Mouse (Mus musculus) layer of hippocampus, postnatal 25 days (tissue): Measurements from ENCODE around the gene Dennd1c. TPM values are rescaled to one million over a fixed set of nuclear protein-coding genes. Genes with fewer than 3 reads are reported as not detected.
A peak's percentile ranks its signal among the peaks of the same experiment; 100 is the strongest.

Experiments used
- DNase-seq, 2 experiments: peaks; one replicate each; pipeline ENCODE4 v3.0.0; 2022; ENCODE audit warnings: mixed read lengths in 2 of 2, low spot score in 1 of 2; ENCODE audit errors: extremely low spot score in 1 of 2
- total RNA-seq, 2 experiments: library from RNA; stranded (reverse); gene quantifications; 2 replicates each; pipeline ENCODE4 v1.2.3; 2021

Gene Dennd1c
- total RNA-seq, 2 experiments from 2014 or later: 0.47 to 2.0 TPM

DNA sequence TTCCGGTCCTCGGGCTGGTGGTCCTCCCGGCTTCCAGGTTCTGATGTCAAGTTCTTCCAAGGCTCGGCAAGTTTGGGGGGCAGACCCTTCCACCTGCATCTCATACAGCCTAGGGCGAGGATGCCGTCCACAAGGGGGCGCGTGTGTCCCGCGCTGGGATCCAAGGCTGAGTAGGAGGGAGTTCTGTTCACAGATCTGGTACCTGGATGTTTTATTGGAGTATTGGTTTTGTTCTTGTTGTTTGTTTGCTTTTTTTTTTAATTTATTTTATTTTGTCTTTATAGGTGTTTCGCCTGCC, 18.3 kb upstream of the Dennd1c start:
- peak; percentile 87 to 96 for DNase-seq

DNA sequence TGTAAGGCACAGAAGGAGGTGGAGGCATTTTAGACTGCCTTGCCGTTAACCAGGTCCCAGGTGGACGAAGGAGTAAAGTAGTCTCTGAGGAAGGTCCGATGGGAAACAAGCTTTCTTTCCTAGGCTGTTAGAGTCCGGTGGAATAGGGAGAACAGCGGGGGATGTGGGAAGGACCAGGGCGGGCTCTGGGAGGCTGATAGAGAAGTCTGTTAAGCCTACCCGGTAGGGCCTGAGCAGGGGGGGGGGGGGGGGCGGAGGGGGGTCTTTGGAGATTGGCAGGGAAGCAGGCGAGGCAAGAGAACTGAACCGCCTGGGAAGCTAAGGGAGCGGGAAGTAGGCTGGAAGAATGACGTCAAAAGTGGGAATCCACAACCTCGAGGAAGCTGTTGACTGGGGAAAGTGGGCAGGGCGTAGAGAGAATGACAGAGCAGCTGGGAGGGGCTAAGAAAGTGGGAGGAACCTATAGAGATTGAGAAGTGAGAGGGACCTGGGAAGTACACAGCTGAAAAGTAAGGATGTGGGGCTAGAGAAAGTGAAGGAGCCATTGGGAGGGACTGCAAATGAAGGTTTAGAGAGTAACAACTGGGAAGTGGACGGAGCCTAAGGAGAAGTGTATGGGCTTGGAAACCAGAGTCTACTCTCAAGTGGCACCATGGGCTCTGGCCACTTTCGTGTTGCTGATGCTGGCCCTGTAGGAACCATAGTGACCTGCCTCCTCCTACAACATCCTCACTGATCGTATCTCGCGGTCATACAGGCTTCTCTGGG, 17.7 kb upstream of the Dennd1c start:
- no peak for DNase-seq

DNA sequence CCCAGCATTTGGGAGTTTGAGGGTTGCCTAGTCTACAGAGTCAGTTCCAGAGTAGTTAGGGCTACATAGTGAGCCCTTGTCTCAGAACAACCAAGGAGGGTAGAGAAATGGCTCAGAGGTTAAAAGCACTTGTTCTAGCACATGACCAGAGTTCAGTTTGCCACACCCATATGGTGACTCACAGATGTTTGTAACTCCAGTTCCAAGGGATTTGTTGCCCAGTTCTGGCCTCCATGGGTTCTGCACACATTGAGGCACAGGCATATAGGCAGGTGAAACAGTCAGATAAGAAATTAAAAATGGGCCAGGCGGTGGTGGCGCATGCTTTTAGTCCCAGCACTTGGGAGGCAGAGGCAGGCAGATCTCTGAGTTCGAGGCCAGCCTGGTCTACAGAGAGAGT, 15.9 kb upstream of the Dennd1c start:
- no peak for DNase-seq

DNA sequence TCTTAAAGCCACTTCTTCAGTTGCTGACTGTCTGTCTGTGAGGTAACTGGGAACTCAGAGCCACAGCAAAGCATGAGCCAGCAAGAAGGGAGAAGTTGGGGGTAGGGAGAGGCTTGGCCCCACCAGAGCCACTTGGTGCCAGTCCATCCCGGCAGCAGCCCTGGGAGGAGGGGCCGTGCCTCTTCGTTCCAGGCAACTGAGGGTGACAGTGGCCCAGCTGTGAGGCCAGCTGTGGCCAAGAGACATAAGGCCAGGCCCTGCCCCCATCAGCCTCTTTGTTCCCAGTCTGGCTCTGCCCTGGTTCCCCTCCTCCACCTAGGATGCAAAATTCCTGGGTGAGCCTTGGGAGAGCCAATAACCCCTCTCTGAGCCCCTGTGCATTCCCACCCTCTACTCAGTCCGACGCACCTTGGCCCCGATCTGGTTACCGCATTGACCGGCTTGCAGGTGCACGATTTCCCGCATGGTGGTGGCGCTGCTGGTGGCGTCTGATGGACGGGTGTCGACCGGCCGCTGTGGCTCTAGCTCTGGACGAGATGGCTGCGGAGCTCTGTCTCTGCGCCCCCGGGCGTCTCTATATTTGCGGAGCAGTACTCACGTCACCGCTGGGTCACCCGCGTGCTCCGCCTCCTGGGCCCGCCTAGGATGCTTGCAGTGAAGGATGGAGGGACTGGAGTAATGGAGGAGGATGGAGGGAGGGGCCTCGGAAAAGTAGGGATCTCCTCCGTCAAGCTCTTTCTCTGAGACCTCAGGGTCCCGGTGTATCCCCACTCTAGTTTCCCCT, 8.9 kb upstream of the Dennd1c start, which contains the start of gene Tubb4a:
Gene Tubb4a, minus strand, starts transcription at position 734 of the 784 bp plus-strand sequence.
- DNase-seq: peak; percentile 80

DNA sequence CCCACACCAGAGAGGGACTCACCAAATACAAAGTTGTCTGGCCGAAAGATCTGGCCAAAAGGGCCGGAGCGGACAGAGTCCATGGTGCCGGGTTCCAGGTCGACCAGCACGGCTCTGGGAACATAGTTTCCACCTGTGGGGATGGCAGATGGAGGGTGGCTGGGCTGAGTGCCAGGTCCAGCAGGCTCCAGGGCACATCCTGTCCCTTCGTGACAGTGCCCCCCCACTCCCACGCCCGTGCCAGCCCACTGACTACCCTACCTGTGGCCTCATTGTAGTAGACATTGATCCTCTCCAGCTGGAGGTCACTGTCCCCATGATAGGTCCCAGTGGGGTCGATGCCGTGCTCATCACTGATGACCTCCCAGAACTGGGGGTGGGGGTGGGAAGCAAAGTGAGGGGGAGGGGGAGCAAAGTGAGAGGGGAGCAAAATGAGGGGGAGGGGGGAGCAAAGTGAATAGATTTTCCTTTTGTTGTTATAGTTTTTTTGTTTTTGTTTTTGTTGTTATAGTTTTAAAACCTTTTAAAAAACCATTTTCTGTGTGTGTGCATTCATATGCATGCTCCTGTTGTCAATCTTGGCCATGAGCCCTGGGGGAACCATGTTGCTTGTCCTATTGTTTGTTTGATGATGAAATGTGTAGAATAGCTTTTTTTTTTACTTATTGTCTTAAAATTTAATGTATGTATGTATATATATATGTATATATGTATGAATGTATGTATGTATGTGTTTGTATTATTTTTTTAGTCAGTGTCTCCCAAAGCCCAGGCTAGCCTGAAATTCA, 7.8 kb upstream of the Dennd1c start:
- DNase-seq: no peak

DNA sequence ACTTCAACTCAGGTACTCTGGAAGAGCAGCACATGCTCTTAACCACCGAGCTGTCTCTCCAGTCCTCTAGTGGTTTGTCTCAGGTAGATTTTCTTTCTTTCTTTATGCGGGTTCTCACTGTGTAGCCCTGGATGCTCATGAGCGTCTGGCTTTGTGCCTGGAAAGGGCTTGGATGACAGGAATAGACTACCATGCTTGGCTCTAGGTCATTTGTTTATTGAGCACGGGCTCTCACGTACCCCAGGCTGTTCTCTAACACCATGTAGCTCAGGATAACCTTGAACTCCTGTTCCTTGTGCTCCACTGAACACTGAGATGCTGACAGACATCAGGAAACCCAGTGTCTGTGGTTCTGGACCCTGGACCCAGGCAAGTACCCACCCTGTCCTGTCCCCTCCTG, 4.2 kb upstream of the Dennd1c start:
- no peak for DNase-seq

DNA sequence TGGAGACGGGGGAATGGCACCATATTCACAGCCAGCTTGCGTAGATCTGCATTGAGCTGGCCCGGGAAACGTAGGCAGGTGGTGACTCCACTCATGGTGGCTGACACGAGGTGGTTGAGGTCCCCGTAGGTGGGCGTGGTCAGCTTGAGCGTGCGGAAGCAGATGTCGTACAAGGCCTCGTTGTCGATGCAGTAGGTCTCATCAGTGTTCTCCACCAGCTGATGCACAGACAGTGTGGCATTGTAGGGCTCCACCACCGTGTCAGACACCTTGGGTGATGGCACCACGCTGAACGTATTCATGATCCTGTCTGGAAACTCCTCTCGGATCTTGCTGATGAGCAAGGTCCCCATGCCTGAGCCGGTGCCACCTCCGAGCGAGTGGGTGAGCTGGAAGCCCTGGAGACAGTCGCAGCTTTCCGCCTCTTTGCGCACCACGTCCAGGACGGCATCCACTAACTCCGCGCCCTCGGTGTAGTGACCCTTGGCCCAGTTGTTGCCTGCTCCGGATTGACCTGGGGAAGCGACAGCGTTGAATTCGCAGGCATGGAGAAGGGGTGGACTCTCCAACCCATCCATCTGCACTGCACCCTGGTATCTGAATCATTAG, 3.0 kb upstream of the Dennd1c start:
- no peak for DNase-seq

DNA sequence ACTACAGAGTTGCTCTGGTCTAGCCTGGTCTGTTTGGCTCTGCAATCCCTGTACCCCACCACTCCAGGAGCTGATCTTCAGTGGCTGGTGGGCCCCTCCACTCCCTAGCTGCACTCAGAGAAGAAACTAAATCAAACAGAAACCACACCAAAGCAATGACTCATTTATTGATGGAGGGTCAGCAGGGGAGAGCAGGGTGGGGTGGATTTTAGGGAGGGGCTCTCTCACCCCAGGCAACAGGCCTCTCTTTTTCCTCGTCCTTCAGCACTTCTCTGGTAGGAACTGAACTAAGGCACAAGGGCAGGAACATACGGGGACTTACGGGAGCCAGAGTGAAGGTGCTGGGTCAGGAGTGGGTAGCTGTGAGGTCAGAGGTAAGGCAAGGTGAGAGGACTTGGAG, 1.6 kb upstream of the Dennd1c start:
- DNase-seq: no peak

DNA sequence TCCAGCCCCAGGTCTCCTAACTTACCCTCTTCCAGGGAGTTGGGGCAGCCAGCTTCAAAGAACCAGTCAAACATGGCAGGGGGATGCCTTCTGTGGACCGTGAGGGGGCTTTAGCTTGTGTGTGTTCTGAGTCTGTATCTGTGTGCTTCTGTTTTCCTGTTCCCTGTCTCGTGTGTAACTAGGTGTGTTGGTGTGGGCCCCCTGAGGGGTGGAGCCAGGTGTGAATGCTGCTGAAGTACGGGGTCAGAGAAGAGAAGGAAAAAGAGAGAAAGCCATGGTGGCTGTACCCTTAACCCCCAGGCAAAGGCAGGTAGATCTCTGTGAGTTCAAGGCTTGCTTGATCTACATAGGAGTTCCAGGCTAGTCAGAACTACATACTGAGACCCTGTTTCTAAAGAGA, 1.4 kb downstream of the Dennd1c start:
- no peak for DNase-seq

DNA sequence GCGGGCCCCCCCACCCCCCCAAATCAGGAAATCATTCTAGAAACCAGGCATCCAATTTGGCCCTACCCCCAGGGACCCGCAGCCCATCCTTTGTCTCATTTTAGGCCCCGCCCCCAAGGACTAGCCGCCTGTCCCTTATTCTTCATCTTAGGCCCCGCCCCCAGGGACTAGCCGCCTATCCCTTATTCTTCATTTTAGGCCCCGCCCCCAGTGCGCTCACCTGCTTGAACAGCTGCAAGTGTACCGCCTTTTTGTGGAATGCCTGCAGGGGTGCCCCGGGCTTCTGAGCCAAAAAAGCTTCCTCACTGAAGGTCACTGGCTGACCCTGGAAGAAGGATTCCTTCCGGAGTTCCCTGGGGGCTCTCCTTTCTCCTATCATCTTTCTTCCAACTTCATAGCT, 7.6 kb downstream of the Dennd1c start:
- DNase-seq: no peak

DNA sequence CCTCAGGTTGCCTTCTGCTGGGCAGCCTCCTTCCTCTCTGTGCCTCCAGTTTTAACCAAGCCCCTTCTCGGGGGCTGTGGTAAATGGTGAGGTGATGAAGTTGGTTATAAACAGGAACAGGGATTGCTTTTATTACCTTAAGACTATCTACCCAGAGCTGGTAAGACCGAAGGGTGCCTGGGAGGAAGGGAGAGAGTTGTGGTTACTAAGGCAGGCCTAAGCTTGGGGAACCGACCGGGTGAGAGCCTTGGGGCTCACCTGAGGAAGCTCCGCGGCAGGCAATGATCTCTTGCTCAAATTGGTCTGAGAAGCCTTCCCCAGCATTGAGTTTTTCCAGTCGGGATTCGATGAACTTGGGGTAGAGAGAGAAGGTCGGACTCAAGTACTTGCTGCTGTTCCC, 8.0 kb downstream of the Dennd1c start:
- no peak for DNase-seq

DNA sequence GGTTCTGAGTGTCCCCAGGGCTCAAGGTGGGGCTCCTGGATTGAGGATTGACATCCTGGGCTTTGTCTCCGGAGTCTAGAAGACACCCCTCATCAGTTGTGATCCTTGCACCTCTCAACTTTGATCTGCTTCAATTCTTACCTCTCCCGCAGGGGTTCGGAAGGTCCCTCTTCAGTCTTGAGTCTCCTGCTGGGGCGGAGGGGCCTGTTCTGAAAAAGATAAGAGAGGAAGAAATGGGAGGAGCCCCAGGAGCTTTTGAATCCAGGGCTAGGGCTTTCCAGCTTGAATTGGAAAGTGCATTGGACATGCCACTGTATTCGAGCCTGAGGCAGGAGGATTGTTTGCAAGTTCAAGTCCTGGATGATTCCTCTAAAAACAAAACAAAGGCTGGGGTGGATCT, 11.4 kb downstream of the Dennd1c start:
- DNase-seq: no peak

DNA sequence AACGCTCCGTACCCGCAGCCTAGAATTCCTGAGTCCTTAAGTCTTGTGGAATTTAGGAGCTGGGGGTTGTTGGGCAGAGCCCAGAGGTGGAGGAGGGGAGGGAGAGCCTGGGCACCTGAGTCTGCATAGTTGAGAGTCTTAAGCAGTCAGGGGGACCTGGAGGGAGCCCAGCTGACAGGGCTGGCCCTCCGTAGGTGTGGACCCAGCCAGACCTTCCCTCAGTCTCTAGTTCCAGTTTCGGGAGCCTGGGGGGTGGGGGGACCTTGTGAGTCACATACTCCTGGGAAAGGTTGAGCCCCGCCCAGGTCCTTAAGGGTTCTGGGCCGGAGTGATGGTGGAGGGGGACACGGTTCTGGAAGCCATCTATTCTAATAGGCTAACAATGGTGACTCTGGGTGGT, 15.3 kb downstream of the Dennd1c start:
- no peak for DNase-seq

DNA sequence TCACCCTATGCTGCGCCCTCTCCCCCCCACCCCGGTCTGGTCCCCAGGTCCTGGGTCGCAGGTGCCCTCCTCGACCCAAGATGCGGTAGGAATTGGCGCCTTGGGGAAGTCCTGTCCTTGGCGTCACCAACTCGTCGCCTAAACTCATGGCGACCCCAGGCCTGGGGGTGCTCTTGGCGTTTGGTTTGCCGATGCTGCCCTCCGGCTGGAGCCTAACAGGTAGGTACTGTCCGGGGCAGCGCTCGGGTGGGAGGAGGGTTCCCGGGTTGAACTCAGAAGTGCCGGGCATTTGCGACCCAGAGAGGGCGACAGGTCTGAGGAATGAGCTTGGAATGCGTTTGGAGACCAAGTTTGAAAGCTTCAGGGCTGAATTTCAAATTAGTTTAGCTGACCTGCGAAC, 15.8 kb downstream of the Dennd1c start:
- no peak for DNase-seq

DNA sequence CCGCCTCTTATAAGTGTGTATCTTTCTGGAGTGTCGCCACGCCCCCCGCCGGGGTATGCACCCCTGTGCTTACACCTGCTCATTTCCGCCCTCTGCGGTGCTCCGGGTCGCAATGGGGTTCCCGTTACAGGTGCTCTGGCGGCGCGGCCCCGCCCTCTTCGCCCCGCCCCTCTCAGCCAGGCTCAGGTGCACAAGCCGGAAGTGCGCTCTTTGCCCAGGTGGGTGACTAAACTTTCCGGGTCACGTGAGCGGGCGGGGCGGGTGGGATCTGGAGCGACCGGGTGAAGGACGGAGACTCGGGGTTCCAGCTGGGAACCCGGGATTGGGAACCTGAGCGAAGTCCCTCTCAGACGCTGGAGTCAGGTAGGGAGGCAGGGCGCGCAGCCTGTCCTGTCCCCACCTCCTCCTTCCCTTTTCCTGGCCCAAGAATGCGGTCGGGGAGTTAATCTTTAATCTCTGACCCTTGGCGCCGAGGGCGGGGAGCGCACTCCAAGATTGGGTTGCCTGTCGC, 16.2 kb downstream of the Dennd1c start:
- no peak for DNase-seq

DNA sequence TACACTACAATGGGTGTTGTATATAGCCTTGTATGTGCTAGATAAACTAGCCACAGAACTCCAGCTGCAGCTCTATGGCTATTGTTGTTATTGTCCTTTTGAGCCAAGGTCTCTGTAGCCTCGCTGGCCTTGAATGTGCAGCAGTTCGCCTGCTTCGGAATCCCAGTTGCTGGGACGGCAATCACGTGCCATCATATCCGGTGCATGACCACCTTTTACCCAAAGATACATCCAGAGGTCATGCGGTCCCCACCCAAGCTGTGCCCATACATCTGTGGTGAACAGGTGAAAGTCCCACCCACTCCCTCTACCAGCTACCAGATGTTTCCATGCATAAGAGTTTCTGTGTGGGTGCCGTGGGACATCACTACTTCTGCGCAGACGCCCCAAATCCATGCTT, 17.2 kb downstream of the Dennd1c start:
- DNase-seq: no peak

DNA sequence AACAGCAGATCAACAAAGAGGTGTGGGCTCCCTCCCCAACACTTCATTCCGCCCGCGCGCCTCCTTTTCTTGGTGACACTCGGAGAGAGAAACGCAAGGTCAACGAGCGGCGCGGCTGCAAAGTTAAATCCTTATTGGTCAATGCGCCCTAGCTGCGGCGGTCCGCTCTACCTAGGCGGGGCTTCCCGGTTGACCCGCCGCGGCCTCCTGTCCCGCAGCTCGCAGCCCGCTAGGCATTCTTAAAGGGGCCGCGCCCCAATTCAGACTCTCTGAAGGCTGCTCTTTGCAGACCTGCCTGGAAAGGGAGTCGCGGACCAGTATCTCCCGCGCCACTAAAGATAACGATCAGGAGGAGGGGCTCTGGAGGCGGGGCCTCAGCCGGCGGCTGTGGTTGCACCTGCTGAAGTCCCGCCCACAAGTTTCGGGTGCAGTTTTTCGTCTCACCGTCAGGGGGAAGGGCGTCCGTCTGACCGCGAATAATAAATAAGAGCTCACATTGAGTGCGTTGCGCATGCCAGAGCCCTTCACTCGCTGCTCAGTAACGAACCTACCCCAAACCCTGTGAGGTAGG, 18.0 kb downstream of the Dennd1c start:
- peak; percentile 87 to 93 for DNase-seq

DNA sequence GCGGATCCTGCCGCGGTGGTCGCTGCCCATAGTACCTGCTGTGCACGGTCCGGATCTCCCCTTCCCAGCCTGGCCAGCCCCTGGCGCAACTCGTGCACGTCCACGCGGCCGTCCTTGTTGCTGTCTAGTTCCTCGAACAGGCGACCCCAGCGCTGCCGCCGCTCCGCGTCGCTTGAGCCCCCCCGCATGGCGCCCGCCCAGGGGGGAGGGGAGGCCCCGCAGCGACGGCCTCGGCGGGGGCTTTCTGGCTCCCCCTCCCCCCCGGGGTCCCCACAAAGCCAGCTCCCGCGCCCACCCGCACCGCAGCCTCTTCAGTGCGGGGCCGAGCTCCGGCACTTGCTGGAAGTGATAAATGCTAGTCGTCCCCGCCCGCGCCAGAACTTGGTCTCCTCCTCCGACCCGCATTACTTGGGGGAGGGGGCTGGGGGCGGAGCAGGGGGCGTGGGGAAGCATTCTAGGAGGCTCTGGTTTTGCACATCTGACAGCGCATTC, 18.8 kb downstream of the Dennd1c start, which contains the start of gene Slc25a23:
Gene Slc25a23, minus strand, starts transcription at position 378 of the 492 bp plus-strand sequence.
- peak; percentile 68 to 76 for DNase-seq

DNA sequence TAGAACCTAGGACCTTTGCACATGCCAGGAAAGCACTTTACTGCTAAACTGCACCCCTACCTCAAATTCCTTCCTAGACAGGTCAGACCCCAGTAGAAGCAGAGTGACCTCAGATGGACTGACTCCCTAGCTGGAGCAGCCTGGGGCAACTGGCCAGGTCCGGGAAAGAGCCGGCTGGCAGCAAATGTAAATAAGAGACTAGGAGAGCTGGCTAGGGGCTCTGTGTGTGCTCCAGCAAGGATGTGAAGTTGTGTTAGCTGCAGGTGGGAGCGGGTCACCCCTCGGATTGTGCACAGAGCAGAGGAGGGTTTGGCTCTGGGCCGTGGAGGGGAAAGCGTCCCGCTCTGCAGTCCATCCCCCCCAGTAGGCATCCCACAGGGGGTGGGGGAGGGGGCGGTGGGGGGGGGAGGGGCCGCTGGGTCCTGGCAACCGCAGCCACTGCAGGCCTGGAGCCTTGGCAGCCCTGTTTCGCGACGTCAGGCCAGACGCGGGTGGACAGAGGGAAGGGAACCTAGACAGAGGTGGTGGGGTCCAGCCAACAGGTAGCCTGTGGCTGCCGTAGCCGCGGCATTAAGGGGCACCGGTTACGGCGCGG, 19.3 kb downstream of the Dennd1c start, which contains the start of gene Crb3:
Gene Crb3, plus strand, starts transcription at position 215 of the 595 bp plus-strand sequence.
- DNase-seq: peak in 1 of 2 experiments; percentile 36
